Mouse (Mus musculus): Measurements from ENCODE around the gene Asb10. TPM values are rescaled to one million over a fixed set of nuclear protein-coding genes. Genes with fewer than 3 reads are reported as not detected.

The Asb10 gene
- polyA plus RNA-seq, 1 experiment from 2014 or later: 0.15 TPM

- WGBS: 15% methylated on average over 24 of the region's 24 CpGs
- Histone ChIP-seq H3K36me3 (no peaks in the 10 kb centered on the region), H3K27ac (replicated peaks) (peak overlapping the region; percentile 25; the same call in 1 of the 2 replicates), H3K9me3 (no peaks in the 10 kb centered on the region), H3K4me2 (no peak overlapping the region), H3K4me3 (no peak overlapping the region), H3K27me3 (peaks cover 67% of the 10 kb centered on the region), H3K9ac (no peak overlapping the region), H3K4me1 (replicated peaks) (peaks cover 37% of the 10 kb centered on the region)
- peak; percentile 52 for ATAC-seq (ENCODE audit: low read depth)
These were observed 10.6 kb downstream of the Asb10 start for GRCm38 (mm10) chr5:24530042-24530689.

GRCm38 (mm10) chr5:24527780-24528179 lies 13.0 kb downstream of the Asb10 start:
- peak overlapping the region; percentile 55; the same call in 1 of the 2 replicates for H3K4me3 ChIP-seq
- no peaks in the 10 kb centered on the region for H3K36me3 ChIP-seq
- WGBS: 12% methylated on average over 6 of the region's 6 CpGs
- H3K4me1 ChIP-seq (replicated peaks): peaks cover 47% of the 10 kb centered on the region
- no peak for ATAC-seq (ENCODE audit: low read depth)
- H3K4me2 ChIP-seq: peak overlapping the region; percentile 90
- no peak overlapping the region for H3K27ac ChIP-seq (replicated peaks)
- H3K27me3 ChIP-seq: peaks cover 87% of the 10 kb centered on the region
- H3K9me3 ChIP-seq: no peaks in the 10 kb centered on the region
- no peak overlapping the region for H3K9ac ChIP-seq

- Histone ChIP-seq H3K4me1 (replicated peaks) (peaks cover 47% of the 10 kb centered on the region), H3K9ac (peak within 1 kb of the TSS; percentile 79), H3K27me3 (peaks cover 87% of the 10 kb centered on the region), H3K4me3 (peak within 1 kb of the TSS; percentile 55), H3K36me3 (no peaks in the 10 kb centered on the region), H3K9me3 (no peaks in the 10 kb centered on the region), H3K4me2 (peak within 1 kb of the TSS; percentile 90), H3K27ac (replicated peaks) (peak within 1 kb of the TSS; percentile 78)
- peak; percentile 24 for ATAC-seq (ENCODE audit: low read depth)
- WGBS: under 1% methylated on average over 42 of the region's 49 CpGs
These were observed 13.9 kb downstream of the Asb10 start, which contains the start of gene Gbx1 for GRCm38 (mm10) chr5:24526889-24527230. Gene Gbx1 (minus strand): TSS chr5:24527202.

GRCm38 (mm10) chr5:24526190-24526888 lies 14.4 kb downstream of the Asb10 start:
- Histone ChIP-seq H3K4me3 (peak overlapping the region; percentile 55), H3K9me3 (no peaks in the 10 kb centered on the region), H3K4me1 (replicated peaks) (peaks cover 47% of the 10 kb centered on the region), H3K4me2 (peak overlapping the region; percentile 90), H3K36me3 (no peaks in the 10 kb centered on the region), H3K27me3 (peaks cover 87% of the 10 kb centered on the region), H3K9ac (peak overlapping the region; percentile 79), H3K27ac (replicated peaks) (peak overlapping the region; percentile 78)
- peak; percentile 62 for ATAC-seq (ENCODE audit: low read depth)
- WGBS: under 1% methylated on average over 58 of the region's 109 CpGs

GRCm38 (mm10) chr5:24525360-24526189 lies 15.2 kb downstream of the Asb10 start:
- H3K9ac ChIP-seq: peak overlapping the region; percentile 79
- H3K36me3 ChIP-seq: no peaks in the 10 kb centered on the region
- H3K9me3 ChIP-seq: no peaks in the 10 kb centered on the region
- peaks cover 46% of the 10 kb centered on the region for H3K4me1 ChIP-seq (replicated peaks)
- H3K27ac ChIP-seq (replicated peaks): peak overlapping the region; percentile 78
- no peak for ATAC-seq (ENCODE audit: low read depth)
- peak overlapping the region; percentile 55 for H3K4me3 ChIP-seq
- H3K27me3 ChIP-seq: peaks cover 82% of the 10 kb centered on the region
- H3K4me2 ChIP-seq: peak overlapping the region; percentile 90
- WGBS: 2% methylated on average over 34 of the region's 34 CpGs

GRCm38 (mm10) chr5:24524522-24524921 lies 16.3 kb downstream of the Asb10 start:
- Histone ChIP-seq H3K36me3 (no peaks in the 10 kb centered on the region), H3K4me3 (peak overlapping the region; percentile 55), H3K27ac (replicated peaks) (no peak overlapping the region), H3K4me2 (peak overlapping the region; percentile 90), H3K9me3 (no peaks in the 10 kb centered on the region), H3K9ac (peak overlapping the region; percentile 79), H3K4me1 (replicated peaks) (peaks cover 42% of the 10 kb centered on the region), H3K27me3 (peaks cover 79% of the 10 kb centered on the region)
- 16% methylated on average over 4 of the region's 4 CpGs for WGBS
- ATAC-seq (ENCODE audit: low read depth): no peak

GRCm38 (mm10) chr5:24523806-24524205 lies 17.0 kb downstream of the Asb10 start:
- Histone ChIP-seq H3K36me3 (no peaks in the 10 kb centered on the region), H3K4me3 (peak overlapping the region; percentile 55), H3K9ac (0 out of 2 replicates have a peak overlapping the region, but pooled peaks have one; percentile 79), H3K27me3 (peaks cover 72% of the 10 kb centered on the region), H3K4me1 (replicated peaks) (peaks cover 42% of the 10 kb centered on the region), H3K4me2 (peak overlapping the region; percentile 90), H3K9me3 (no peaks in the 10 kb centered on the region), H3K27ac (replicated peaks) (no peak overlapping the region)
- ATAC-seq (ENCODE audit: low read depth): no peak
- WGBS: 17% methylated on average over 8 of the region's 8 CpGs

- 67% methylated on average over 8 of the region's 8 CpGs for WGBS
- no peak for ATAC-seq (ENCODE audit: low read depth)
- Histone ChIP-seq H3K4me3 (no peak overlapping the region), H3K27me3 (peaks cover 54% of the 10 kb centered on the region), H3K4me1 (replicated peaks) (peaks cover 21% of the 10 kb centered on the region), H3K27ac (replicated peaks) (no peak overlapping the region), H3K9ac (no peak overlapping the region), H3K36me3 (no peaks in the 10 kb centered on the region), H3K4me2 (peak overlapping the region; percentile 90), H3K9me3 (no peaks in the 10 kb centered on the region)
These were observed 19.4 kb downstream of the Asb10 start for GRCm38 (mm10) chr5:24521366-24521765.

GRCm38 (mm10) chr5:24512271-24512670 lies 28.5 kb downstream of the Asb10 start:
- Histone ChIP-seq H3K4me2 (no peak overlapping the region), H3K4me1 (replicated peaks) (peaks cover 14% of the 10 kb centered on the region), H3K9ac (no peak overlapping the region), H3K9me3 (peaks cover 3% of the 10 kb centered on the region), H3K4me3 (no peak overlapping the region), H3K27ac (replicated peaks) (no peak overlapping the region), H3K36me3 (peaks cover 7% of the 10 kb centered on the region; the same call in 1 of the 2 replicates), H3K27me3 (no peaks in the 10 kb centered on the region)
- ATAC-seq (ENCODE audit: low read depth): no peak
- WGBS: 52% methylated on average over 8 of the region's 8 CpGs

- H3K9ac ChIP-seq: no peak overlapping the region
- H3K36me3 ChIP-seq: peaks cover 7% of the 10 kb centered on the region; the same call in 1 of the 2 replicates
- H3K4me2 ChIP-seq: no peak overlapping the region
These were observed 30.1 kb downstream of the Asb10 start for GRCm38 (mm10) chr5:24510635-24511034.

GRCm38 (mm10) chr5:24508406-24508805 lies 32.4 kb downstream of the Asb10 start:
- 93% methylated on average over 7 of the region's 7 CpGs for whole genome bisulfite sequencing
- Histone ChIP-seq H3K9me3 (peaks cover 3% of the 10 kb centered on the region), H3K36me3 (peaks cover 7% of the 10 kb centered on the region; the same call in 1 of the 2 replicates), H3K27me3 (peaks cover 21% of the 10 kb centered on the region), H3K4me2 (no peak overlapping the region), H3K9ac (no peak overlapping the region), H3K27ac (replicated peaks) (no peak overlapping the region), H3K4me3 (no peak overlapping the region), H3K4me1 (replicated peaks) (peaks cover 27% of the 10 kb centered on the region)
- ATAC-seq (ENCODE audit: low read depth): no peak

More at GRCm38 (mm10) chr5:24510635-24511034, 30.1 kb downstream of the Asb10 start:
- no peak; the same call in 1 of the 2 replicates for ATAC-seq (ENCODE audit: low read depth)
- Histone ChIP-seq H3K4me1 (replicated peaks) (peaks cover 14% of the 10 kb centered on the region), H3K9me3 (peaks cover 3% of the 10 kb centered on the region), H3K27ac (replicated peaks) (no peak overlapping the region), H3K4me3 (no peak overlapping the region), H3K27me3 (no peaks in the 10 kb centered on the region)
- 53% methylated on average over 11 of the region's 11 CpGs for WGBS
